Mouse (Mus musculus) erythroblast, embryonic 14.5 days (primary cell): ENCODE measurements around the gene Pard3.

Source experiments
- GATA1 ChIP-seq: IDR thresholded peaks from 2 replicates; pipeline ENCODE4 v1.6.1; 2012; ENCODE audit warnings: low read length, inconsistent platforms, mixed read lengths
- TAL1 ChIP-seq: IDR thresholded peaks from 3 replicates; pipeline ENCODE4 v1.6.1; 2012; ENCODE audit warnings: low read length, inconsistent platforms, mixed read lengths

GRCm38 (mm10) chr8:127140945-127141344 is 77.3 kb downstream of the Pard3 start:
- no peak for TF ChIP-seq GATA1
- TF ChIP-seq TAL1, result no peak
